Mouse (Mus musculus) E14TG2a.4 (cell line): ENCODE data around the gene Tmem214.
"Not testable (repeated sequence)": the region's sequence is repeated elsewhere in the genome, so short reads cannot be mapped to it uniquely, and the experiment has no call there.

Experiments
- CTCF ChIP-seq: conservative IDR thresholded peaks from 2 replicates; pipeline ENCODE4 v1.5.1; 2014; ENCODE audit warnings: low read length
- NANOG ChIP-seq: IDR thresholded peaks from 2 replicates; pipeline ENCODE4 v1.6.1; 2014; ENCODE audit warnings: borderline replicate concordance, low read length, mixed read lengths

GRCm38 (mm10) chr5:30881839-30882238, 14.0 kb downstream of the Tmem214 start:
- TF ChIP-seq CTCF, NANOG: not testable (repeated sequence)
